Mouse (Mus musculus) cerebellum, adult (tissue): ENCODE measurements around the gene Wdr90.
A peak's percentile ranks its signal among the peaks of the same experiment; 100 is the strongest.

ENCODE experiments used
- ATAC-seq: cut with Nextera tagmentation; 2 replicates; pipeline ENCODE4 v1.9.2; 2017; ENCODE audit warnings: mild to moderate bottlenecking, moderate library complexity, mixed read lengths; ENCODE audit not compliant: insufficient number of reproducible peaks, low FRiP score, low TSS enrichment

Gene Wdr90

GRCm38 (mm10) chr17:25860832-25861703, at the start of gene Wdr90:
Wdr90 (minus strand) TSS chr17:25861501.
- peak; percentile 88 for ATAC-seq

- ATAC-seq: no peak
These were observed 46.3 kb upstream of the Wdr90 start for GRCm38 (mm10) chr17:25907640-25908039.

- ATAC-seq: no peak
These were observed 41.8 kb upstream of the Wdr90 start for GRCm38 (mm10) chr17:25903061-25903460.

- ATAC-seq: no peak
These were observed 38.9 kb upstream of the Wdr90 start for GRCm38 (mm10) chr17:25900193-25900592.

- no peak for ATAC-seq
These were observed 34.6 kb upstream of the Wdr90 start for GRCm38 (mm10) chr17:25895891-25896290.

GRCm38 (mm10) chr17:25895415-25895814, 34.1 kb upstream of the Wdr90 start:
- ATAC-seq: no peak

- ATAC-seq: peak; percentile 68; the same call in 1 of the 2 replicates
These were observed 32.8 kb upstream of the Wdr90 start for GRCm38 (mm10) chr17:25893975-25894617.

- no peak for ATAC-seq
These were observed 27.5 kb upstream of the Wdr90 start for GRCm38 (mm10) chr17:25888837-25889236.

- ATAC-seq: no peak
These were observed 26.2 kb upstream of the Wdr90 start for GRCm38 (mm10) chr17:25887467-25887866.

GRCm38 (mm10) chr17:25886806-25887205, 25.5 kb upstream of the Wdr90 start:
- ATAC-seq: no peak

- no peak for ATAC-seq
These were observed 24.3 kb upstream of the Wdr90 start for GRCm38 (mm10) chr17:25885636-25886035.

GRCm38 (mm10) chr17:25883824-25884223, 22.5 kb upstream of the Wdr90 start:
- no peak for ATAC-seq

- no peak for ATAC-seq
These were observed 22.0 kb upstream of the Wdr90 start for GRCm38 (mm10) chr17:25883268-25883667.

- no peak for ATAC-seq
These were observed 21.0 kb upstream of the Wdr90 start for GRCm38 (mm10) chr17:25882306-25882705.

- no peak for ATAC-seq
These were observed 20.4 kb upstream of the Wdr90 start for GRCm38 (mm10) chr17:25881691-25882090.

GRCm38 (mm10) chr17:25880913-25881641, 19.8 kb upstream of the Wdr90 start:
- no peak for ATAC-seq

- no peak for ATAC-seq
These were observed 19.1 kb upstream of the Wdr90 start, which contains the start of gene Wfikkn1 for GRCm38 (mm10) chr17:25880196-25880910. Wfikkn1 (minus strand) TSS chr17:25880858.

GRCm38 (mm10) chr17:25879750-25880149, 18.4 kb upstream of the Wdr90 start:
- no peak for ATAC-seq

GRCm38 (mm10) chr17:25879261-25879660, 18.0 kb upstream of the Wdr90 start:
- no peak for ATAC-seq

- ATAC-seq: no peak
These were observed 17.4 kb upstream of the Wdr90 start for GRCm38 (mm10) chr17:25878611-25879180.
